Mouse (Mus musculus) adrenal gland, postnatal 14 days (tissue): ENCODE data around the gene Prep. TPM values are rescaled to one million over a fixed set of nuclear protein-coding genes. Genes with fewer than 3 reads are reported as not detected.

Experiments used
- DNase-seq: peaks from one replicate; pipeline ENCODE4 v3.0.0; 2021; ENCODE audit warnings: mixed read lengths
- microRNA-seq, 2 experiments: library from miRNA; unstranded; fragments of <30 nt; microRNA quantifications; one replicate each; pipeline ENCODE4 v1.2.0; 2021
- total RNA-seq: library from RNA; stranded (reverse); gene quantifications from 2 replicates; pipeline ENCODE4 v1.2.3, GENCODE M21; 2021

Gene Prep
- total RNA-seq, 1 experiment from 2014 or later: 18.3 TPM

DNA sequence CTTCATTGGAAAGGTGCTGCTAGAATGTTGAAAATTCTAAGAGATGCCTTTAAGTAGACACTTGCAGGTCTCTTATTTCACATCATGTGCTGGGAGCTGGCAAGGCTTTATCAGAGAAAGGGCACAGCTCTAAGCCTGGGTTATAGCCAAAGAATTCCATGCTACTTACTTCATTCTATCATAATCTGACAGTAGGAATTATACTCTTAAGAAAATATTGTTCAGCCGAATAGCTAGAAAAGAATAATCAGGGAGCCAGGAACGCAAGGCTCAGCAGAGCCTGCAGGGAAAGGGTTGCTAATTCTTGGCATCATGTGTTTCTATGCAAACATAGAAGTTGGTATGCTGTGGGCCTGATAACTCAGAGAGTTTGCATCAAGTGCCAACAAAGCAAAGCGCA is 114.3 kb downstream of the Prep start:
- DNase-seq: no peak

DNA sequence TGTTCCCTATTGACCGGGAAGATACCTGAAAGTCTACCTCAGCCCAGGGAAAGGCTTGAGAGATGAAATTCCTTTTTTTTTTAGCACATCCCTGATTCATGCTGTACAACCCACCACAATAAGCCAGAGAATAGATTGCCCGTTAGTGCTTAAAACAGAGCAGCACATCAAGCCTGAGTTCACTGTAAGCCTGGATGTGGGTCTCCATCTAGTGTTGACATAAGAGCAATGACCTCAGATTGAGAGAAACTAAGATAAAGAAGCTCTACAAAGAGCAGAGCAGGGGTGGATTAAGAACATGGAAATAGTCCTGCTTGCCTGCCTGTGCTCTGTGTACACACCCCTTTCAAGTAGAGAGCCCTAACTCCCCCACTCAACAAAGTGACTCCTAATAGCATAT is 118.5 kb downstream of the Prep start:
- no peak for DNase-seq

DNA sequence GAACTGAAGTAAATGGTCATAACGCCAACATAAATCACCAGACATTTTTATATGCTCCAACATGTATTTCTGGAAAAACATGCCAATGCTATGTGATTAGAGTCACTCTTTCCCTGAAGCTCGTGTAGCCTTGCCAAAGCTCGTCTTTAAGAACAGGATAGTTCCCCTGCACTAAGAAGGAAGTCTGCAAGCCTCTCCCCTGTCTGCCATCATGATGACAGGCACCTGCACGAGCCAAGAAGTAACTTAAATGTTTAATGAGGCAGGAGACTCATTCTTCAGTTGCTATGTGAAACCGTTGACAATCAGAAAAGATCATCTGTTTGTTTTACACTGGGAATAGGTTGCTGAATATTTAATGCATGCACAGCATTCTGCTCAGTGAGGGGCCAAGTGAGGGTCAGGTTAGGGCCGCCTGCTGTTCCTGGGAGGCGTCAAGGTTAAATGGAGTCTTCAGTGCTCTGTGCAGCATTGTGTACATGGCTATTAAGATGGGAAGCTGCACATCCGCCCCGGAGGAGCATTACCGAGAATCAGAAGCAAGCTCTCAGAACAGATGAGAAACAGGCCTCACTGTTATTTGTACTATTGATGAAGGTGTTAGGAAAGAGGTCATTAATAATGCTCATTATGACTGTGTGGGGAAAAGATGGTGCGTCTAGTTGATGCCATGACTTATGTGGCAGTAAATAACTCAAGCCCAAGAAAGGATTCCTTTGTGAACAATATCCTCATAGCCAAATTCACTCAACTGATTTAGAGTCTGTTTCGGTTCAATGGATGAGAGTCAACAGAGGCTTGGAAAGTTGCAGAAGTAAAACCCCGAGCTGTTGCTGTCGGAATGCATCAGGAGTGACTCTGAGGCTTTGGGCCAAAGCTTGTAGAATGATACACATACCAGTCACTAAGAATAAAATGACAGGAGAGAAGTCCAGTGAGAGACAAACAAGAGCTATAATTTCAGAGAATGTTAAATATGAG is 126.6 kb downstream of the Prep start:
- DNase-seq: no peak

DNA sequence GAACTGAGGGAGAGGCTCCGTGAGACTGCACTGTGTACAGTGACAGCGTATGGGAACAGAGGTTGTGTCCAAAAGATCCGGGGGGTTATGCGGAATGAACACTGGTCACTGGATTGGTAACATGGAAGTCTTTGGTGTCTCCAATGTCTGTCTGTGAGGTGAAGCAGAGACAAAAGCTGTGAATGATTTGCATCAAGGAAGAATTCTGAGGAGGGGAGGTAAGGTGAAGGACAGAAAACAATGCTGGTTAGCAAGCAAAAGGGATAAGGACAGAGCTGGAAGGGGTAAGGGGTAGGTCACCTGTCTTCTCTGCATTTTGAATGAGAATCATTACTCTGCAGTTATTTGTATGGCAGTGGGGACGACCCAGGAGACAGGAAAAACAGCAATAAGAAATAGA is 127.5 kb downstream of the Prep start:
- no peak for DNase-seq

DNA sequence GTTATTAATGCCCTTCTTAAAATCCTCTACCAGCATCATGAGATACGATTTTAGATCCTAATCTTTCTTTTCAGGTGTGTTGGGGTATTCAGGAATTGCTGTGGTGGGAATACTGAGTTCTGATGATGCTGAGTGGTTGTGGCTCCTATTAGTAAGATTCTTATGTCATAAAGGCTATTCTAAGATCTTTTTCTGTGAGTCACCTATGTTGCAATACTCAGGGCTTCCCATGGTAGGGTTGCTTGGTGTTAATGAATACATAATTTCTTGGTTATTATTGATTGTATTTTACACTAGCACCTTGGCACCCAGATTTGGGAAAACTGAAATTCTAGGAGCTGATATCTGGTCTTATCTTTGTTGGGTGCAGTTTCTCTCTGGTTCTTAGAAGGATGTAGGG is 137.6 kb downstream of the Prep start:
- no peak for DNase-seq

DNA sequence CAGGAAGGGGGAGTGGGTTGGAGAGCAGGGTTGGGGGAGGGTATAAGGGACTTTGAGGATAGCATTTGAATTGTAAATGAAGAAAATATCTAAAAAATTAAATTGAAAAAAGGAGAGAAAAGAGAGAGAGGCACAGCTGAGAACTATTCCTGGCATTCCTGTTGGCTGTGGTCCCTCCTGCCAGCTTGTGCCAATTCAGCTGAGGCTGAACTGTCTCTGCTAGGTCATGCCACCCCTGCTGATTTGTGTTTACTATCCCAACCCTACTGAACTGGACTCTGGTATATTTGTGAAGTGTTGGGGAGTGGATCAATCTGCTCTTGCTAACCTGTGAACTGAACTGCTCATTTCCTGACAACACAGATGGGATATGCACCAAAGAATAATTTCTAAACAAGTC is 143.2 kb downstream of the Prep start:
- no peak for DNase-seq

DNA sequence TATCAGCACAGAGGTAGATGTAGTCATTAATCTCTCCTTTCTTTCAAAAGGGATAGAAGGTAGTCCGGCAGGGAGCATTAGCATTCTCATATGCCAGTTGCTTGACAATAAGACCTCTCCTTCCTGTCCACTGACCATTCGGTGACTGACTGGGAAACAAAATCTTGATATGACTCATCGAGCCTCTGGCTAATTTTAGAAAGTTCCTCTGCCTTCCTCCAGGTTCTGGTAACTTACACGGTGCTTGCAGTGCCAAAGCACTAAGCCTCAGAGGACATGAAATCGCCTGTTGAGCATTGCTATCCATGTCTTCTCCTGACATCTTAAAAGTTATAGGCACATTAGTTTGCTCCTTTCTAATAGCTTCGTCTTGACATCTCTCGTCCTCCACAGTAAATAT is 149.7 kb downstream of the Prep start:
- DNase-seq: no peak

Small RNA genes lying within 50 kb of the gene (microRNA-seq; reads per million reads assigned to microRNA genes)
- 0 reads per million in 2 experiments for gene Gm23766

Other genes starting within 250 kb of the Prep start
- gene Popdc3, start 110.9 kb downstream of the Prep start, total RNA-seq: 0.98 and 1.0 TPM in 2 replicates